Mouse (Mus musculus) thymus, postnatal 4 days (tissue): ENCODE data around the gene Entpd1.

Source experiments
- DNase-seq: peaks from one replicate; pipeline ENCODE4 v3.0.0; 2021

The Entpd1 gene

GRCm38 (mm10) chr19:40728213-40728612 lies 116.0 kb downstream of the Entpd1 start:
- DNase-seq = no peak

- DNase-seq = no peak
Measured at GRCm38 (mm10) chr19:40728732-40729420, 116.7 kb downstream of the Entpd1 start.

- DNase-seq = no peak
Measured at GRCm38 (mm10) chr19:40733409-40733808, 121.2 kb downstream of the Entpd1 start.

- no peak for DNase-seq
Measured at GRCm38 (mm10) chr19:40733849-40734248, 121.7 kb downstream of the Entpd1 start.

- peak; percentile 80 for DNase-seq
Measured at GRCm38 (mm10) chr19:40736680-40737512, 124.7 kb downstream of the Entpd1 start.

- no peak for DNase-seq
Measured at GRCm38 (mm10) chr19:40737613-40738012, 125.4 kb downstream of the Entpd1 start.

- no peak for DNase-seq
Measured at GRCm38 (mm10) chr19:40738683-40739324, 126.6 kb downstream of the Entpd1 start.

GRCm38 (mm10) chr19:40746603-40747002 lies 134.4 kb downstream of the Entpd1 start:
- DNase-seq = no peak

- DNase-seq = no peak
Measured at GRCm38 (mm10) chr19:40748559-40748958, 136.4 kb downstream of the Entpd1 start, which contains the start of gene Cc2d2b. Gene Cc2d2b, plus strand, starts transcription at chr19:40748753.

GRCm38 (mm10) chr19:40754311-40754710 lies 142.1 kb downstream of the Entpd1 start:
- peak; percentile 84 for DNase-seq

GRCm38 (mm10) chr19:40760071-40760470 lies 147.9 kb downstream of the Entpd1 start:
- no peak for DNase-seq

GRCm38 (mm10) chr19:40762023-40762759 lies 150.0 kb downstream of the Entpd1 start:
- DNase-seq = peak; percentile 61

- DNase-seq = no peak
Measured at GRCm38 (mm10) chr19:40767189-40767588, 155.0 kb downstream of the Entpd1 start.

- no peak for DNase-seq
Measured at GRCm38 (mm10) chr19:40769341-40769770, 157.2 kb downstream of the Entpd1 start.

GRCm38 (mm10) chr19:40788004-40788714 lies 176.0 kb downstream of the Entpd1 start:
- DNase-seq = no peak

GRCm38 (mm10) chr19:40788715-40789084 lies 176.5 kb downstream of the Entpd1 start:
- DNase-seq = no peak
